Mouse (Mus musculus) lung, embryonic 14.5 days (tissue): ENCODE results near the gene Wdr54. TPM values are rescaled to one million over a fixed set of nuclear protein-coding genes. Genes with fewer than 3 reads are reported as not detected.

ENCODE experiments used
- ATAC-seq: fragments of 200-750 bp; cut with Nextera tagmentation; 2 replicates; pipeline ENCODE4 v1.8.0; 2017; ENCODE audit warnings: mild to moderate bottlenecking, moderate TSS enrichment, moderate library complexity; ENCODE audit not compliant: insufficient read depth
- DNase-seq: peaks from one replicate; pipeline ENCODE4 v3.0.0-alpha.2; 2015
- H3K27ac ChIP-seq: fragments of 300-500 bp; sonication (generic); 2 replicates; pipeline ENCODE4 v1.5.1; 2014; ENCODE audit warnings: low read depth, mild to moderate bottlenecking, moderate library complexity
- H3K27me3 ChIP-seq: fragments of 300-500 bp; sonication (generic); 2 replicates; pipeline ENCODE4 v1.6.1; 2014; ENCODE audit warnings: low read length, control low read depth; ENCODE audit not compliant: insufficient read depth
- H3K36me3 ChIP-seq: fragments of 300-500 bp; sonication (generic); 2 replicates; pipeline ENCODE4 v1.6.1; 2014; ENCODE audit warnings: control low read depth; ENCODE audit not compliant: insufficient read depth
- H3K4me1 ChIP-seq: fragments of 300-500 bp; sonication (generic); 2 replicates; pipeline ENCODE4 v1.6.1; 2014; ENCODE audit warnings: antibody characterized with exemption, control low read depth; ENCODE audit not compliant: insufficient read depth
- H3K4me2 ChIP-seq: fragments of 300-500 bp; sonication (generic); 2 replicates; pipeline ENCODE4 v1.6.1; 2014; ENCODE audit warnings: mild to moderate bottlenecking
- H3K4me3 ChIP-seq: fragments of 300-500 bp; sonication (generic); 2 replicates; pipeline ENCODE4 v1.5.1; 2014; ENCODE audit warnings: low read depth, low read length
- H3K9ac ChIP-seq: fragments of 300-500 bp; sonication (generic); 2 replicates; pipeline ENCODE4 v1.6.1; 2014
- H3K9me3 ChIP-seq: fragments of 300-500 bp; sonication (generic); 2 replicates; pipeline ENCODE4 v1.6.1; 2016; ENCODE audit warnings: low read depth, low read length, control low read depth
- CTCF ChIP-seq: IDR thresholded peaks from 2 replicates; pipeline ENCODE4 v1.5.1; 2016; ENCODE audit warnings: antibody characterized with exemption, low read depth
- WGBS: fragments of 180-500 bp; shearing (Covaris S2); extraction: QIAGEN DNeasy Blood & Tissue Kit; methylation state at CpG from one replicate; pipeline ENCODE4 v1.1.7; 2014; 5-methylcytosine and 5-hydroxymethylcytosine counted together
- polyA plus RNA-seq: library from polyadenylated mRNA; unstranded; fragments of >200 nt; fragmentation: Nextera tagmentation; extraction: Ambion mirVana; gene quantifications from 2 replicates; pipeline ENCODE4 v1.2.1, GENCODE M21; 2014

Wdr54 gene
- polyA plus RNA-seq, 1 experiment from 2014 or later: 8.5 TPM

DNA sequence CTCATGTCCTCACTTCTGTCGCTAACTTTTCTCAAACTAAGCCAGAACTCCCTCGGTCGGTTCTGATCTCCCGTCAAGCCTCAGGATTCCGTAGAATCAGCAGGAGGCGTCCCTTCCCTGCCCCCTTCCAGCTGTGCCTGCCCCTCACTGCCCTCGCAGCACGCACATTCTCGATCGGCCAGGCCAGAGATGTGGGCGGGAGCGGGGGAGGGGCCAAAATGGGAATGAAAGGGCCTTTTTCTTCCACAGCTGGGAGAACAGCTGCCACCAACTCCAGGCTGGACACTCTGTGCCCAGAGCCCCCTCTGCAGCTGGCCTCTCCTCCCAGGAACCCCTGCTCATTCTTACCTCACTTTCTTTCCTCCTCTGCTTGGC lies 18.6 kb downstream of the Wdr54 start:
- peak overlapping the region; percentile 93 for H3K9ac ChIP-seq
- WGBS: under 1% methylated on average over 12 of the region's 12 CpGs
- H3K36me3 ChIP-seq: peaks cover 6% of the 10 kb centered on the region; the same call in 1 of the 2 replicates
- no peaks in the 10 kb centered on the region for H3K27me3 ChIP-seq
- DNase-seq (peak; percentile 96), ATAC-seq (peak; percentile 90)
- no peak for TF ChIP-seq CTCF
- H3K4me3 ChIP-seq: peak overlapping the region; percentile 61
- peak overlapping the region; percentile 91 for H3K4me2 ChIP-seq
- peak overlapping the region; percentile 100 for H3K27ac ChIP-seq
- peaks cover 28% of the 10 kb centered on the region for H3K4me1 ChIP-seq
- no peaks in the 10 kb centered on the region for H3K9me3 ChIP-seq

DNA sequence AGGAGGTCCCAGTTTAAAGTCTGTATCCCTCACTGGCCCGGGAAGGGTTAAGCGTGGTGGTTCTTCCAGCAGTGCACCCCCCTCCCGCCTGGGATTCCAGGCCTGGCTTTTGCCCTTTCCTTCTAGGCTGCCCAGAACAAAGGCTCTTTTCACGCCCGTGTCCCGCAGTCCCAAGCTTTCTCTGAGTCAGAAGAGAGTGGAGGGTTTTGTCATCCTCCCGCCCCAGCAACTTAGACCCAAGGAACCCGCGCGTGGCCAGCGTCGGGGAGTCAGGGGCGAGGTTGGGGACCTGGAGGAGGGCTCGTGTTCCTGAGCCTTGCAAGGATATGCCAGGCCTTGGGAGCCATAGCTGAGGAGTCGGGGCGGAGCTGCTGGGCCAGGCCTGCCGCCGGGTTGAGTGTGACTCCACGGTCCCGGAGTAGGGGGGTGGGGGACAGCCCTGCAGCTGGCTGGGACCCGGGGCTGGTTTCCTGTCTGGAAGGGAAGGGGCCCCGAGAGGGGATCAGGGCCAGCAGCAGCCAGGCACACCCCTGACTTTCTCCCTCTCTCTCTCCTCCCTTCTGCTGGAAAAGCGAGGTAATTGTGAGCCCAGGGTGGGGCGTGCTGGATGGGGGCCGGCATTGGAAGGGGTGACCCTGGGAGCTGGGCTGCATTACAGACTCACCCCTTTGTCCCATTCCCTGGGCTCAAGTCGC lies 19.2 kb downstream of the Wdr54 start:
- peak overlapping the region; percentile 100 for H3K27ac ChIP-seq
- no peaks in the 10 kb centered on the region for H3K9me3 ChIP-seq
- H3K4me1 ChIP-seq: peaks cover 23% of the 10 kb centered on the region
- H3K4me2 ChIP-seq: peak overlapping the region; percentile 91
- peaks cover 6% of the 10 kb centered on the region; the same call in 1 of the 2 replicates for H3K36me3 ChIP-seq
- peak overlapping the region; percentile 61 for H3K4me3 ChIP-seq
- DNase-seq (peak; percentile 86), ATAC-seq (peak; percentile 88)
- H3K27me3 ChIP-seq: no peaks in the 10 kb centered on the region
- no peak for TF ChIP-seq CTCF
- peak overlapping the region; percentile 93 for H3K9ac ChIP-seq
- under 1% methylated on average over 26 of the region's 26 CpGs for WGBS

DNA sequence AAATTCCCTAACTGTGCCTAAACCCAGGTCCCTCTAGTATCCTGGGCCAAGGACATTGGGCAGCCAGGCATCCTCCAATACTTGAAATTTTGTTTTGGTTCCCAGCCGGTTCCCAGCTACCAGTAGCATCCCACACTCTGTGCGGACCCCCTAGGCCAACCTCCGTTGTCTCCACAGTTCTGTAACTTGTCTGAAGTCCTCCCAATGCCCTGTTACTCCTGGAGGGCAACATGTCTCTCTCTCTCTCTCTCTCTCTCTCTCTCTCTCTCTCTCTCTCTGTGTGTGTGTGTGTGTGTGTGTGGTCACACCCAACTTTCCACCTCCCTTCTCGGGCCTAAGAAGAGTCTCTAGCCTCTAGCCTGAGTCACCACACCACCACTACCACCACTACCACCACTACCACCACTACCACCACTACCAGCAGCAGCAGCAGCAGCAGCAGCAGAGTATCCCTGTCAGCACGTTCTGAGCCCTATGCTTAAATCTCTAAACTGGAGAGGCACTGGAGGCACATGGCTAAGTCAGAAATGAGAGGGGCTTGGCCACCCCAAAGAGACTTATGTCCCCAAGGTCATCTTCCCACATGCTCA lies 19.8 kb downstream of the Wdr54 start:
- Histone ChIP-seq H3K9me3 (no peaks in the 10 kb centered on the region), H3K27me3 (no peaks in the 10 kb centered on the region), H3K4me3 (peak overlapping the region; percentile 61), H3K9ac (peak overlapping the region; percentile 93), H3K36me3 (peaks cover 6% of the 10 kb centered on the region; the same call in 1 of the 2 replicates), H3K4me1 (peaks cover 21% of the 10 kb centered on the region), H3K4me2 (peak overlapping the region; percentile 91), H3K27ac (peak overlapping the region; percentile 100)
- no peak for TF ChIP-seq CTCF
- WGBS: 12% methylated on average over 5 of the region's 5 CpGs
- ATAC-seq: peak; percentile 7; the same call in 1 of the 2 replicates
- DNase-seq: no peak

DNA sequence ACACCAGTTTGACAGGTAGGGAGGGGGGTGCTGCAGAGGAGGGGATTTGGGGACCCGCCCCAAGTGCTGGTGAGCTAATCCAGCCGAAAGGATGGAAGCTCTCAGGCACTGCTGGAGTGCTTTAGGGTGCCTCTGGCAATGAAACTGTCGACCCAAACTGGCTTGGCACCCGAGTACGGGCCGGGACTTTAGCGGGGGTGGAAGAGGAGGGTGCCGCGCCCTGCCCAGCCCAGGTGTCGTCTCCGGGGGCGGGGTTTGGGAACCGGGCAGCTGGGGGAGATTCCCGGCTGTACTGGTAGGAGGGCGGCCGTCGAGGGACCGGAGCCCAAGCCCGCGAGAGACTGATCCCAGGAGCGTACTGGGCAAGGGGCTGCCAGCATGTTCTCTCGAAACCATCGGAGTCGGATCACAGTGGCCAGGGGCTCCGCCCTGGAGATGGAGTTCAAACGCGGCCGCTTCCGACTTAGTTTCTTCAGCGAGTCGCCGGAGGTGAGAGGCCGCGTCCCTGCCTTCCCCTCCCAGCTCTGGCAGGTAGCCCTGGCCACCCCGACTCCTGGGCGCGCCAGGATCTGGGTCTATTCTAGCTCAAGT lies 20.5 kb downstream of the Wdr54 start:
- H3K4me1 ChIP-seq: peaks cover 23% of the 10 kb centered on the region
- no peak for TF ChIP-seq CTCF
- peak; percentile 55 for DNase-seq

DNA sequence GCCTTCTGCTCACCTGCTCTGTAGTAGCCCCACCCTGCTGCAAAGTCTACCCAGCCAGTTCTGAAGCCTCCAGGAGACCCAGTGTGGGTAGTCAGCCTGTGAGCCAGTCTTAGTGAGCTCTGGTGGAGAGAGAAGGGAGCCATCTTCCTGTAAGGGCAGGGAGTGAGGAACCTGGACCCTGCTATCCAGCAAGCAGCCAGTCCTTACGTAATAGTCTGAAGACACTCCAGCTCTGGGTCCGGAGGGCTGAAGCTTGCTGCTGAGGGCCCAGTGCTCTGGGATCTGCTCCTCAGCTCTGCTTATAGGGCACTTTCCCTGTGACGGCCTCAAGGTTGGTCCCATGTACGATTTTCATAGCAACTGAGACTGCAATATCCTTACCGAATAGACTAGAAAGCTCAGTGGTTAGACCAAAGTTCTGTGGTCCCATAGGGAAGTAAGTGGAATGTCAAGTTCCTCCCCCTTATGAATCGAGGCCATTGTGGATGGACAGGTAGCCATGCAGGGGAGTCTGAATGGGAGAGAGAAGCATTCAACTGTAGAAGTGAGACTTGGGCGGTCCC lies 21.2 kb downstream of the Wdr54 start, which contains the start of gene Rtkn:
TSS of gene Rtkn (plus strand) at position 513 of the 563 bp plus-strand sequence.
- Histone ChIP-seq H3K9me3 (no peaks in the 10 kb centered on the region), H3K4me1 (peaks cover 23% of the 10 kb centered on the region), H3K27me3 (no peaks in the 10 kb centered on the region), H3K9ac (peak within 1 kb of the TSS; percentile 93), H3K36me3 (peaks cover 3% of the 10 kb centered on the region; the same call in 1 of the 2 replicates), H3K27ac (peak within 1 kb of the TSS; percentile 100), H3K4me2 (peak within 1 kb of the TSS; percentile 91), H3K4me3 (peak within 1 kb of the TSS; percentile 61)
- no peak for TF ChIP-seq CTCF
- no peak for ATAC-seq
- DNase-seq: no peak
- 58% methylated on average over 7 of the region's 7 CpGs for WGBS

More for the DNA sequence above, 20.5 kb downstream of the Wdr54 start:
- Histone ChIP-seq H3K27ac (peak overlapping the region; percentile 100), H3K4me2 (peak overlapping the region; percentile 91), H3K9me3 (no peaks in the 10 kb centered on the region), H3K9ac (peak overlapping the region; percentile 93), H3K4me3 (peak overlapping the region; percentile 61), H3K36me3 (peaks cover 6% of the 10 kb centered on the region; the same call in 1 of the 2 replicates), H3K27me3 (no peaks in the 10 kb centered on the region)
- no peak for ATAC-seq
- 6% methylated on average over 37 of the region's 37 CpGs for WGBS

DNA sequence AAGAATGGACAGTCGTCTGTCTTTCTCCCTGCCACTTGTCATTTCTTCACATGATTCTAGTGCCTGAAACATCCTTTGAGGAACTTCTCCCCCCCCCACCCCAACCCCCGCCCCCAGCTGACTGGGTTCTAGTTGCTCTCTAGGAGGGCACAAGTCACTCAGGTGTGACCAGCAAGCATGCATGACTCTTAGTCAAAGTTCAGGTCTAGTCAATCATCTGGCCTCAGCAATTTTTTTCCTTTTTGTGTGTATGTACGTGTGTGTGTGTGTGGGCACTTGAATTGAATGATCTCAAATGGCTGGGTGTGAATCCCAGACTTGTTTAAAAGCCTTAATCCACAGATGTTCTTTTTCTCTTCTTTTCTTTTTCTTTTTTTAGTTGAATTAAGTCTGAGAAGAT lies 22.0 kb downstream of the Wdr54 start:
- ATAC-seq (no peak), DNase-seq (no peak)
- Histone ChIP-seq H3K9me3 (no peaks in the 10 kb centered on the region), H3K4me1 (peaks cover 23% of the 10 kb centered on the region), H3K27me3 (no peaks in the 10 kb centered on the region), H3K9ac (no peak overlapping the region), H3K27ac (no peak overlapping the region), H3K4me3 (no peak overlapping the region), H3K4me2 (no peak overlapping the region), H3K36me3 (no peaks in the 10 kb centered on the region)
- no peak for TF ChIP-seq CTCF
- 56% methylated on average over 3 of the region's 3 CpGs for WGBS
